Mouse (Mus musculus) kidney, embryonic 15.5 days (tissue): ENCODE measurements at regions not wholly inside any gene's neighbourhood (a gene's known extent, or its start where the extent isn't known, plus 50 kb on each side); places are given as distances from the start of the nearest gene placed in this dataset.

Experiments used
- ATAC-seq: fragments of 200-750 bp; cut with Nextera tagmentation; replicated peaks from 2 replicates; pipeline ENCODE4 v1.8.0; 2017; ENCODE audit warnings: moderate TSS enrichment; ENCODE audit not compliant: low FRiP score
- H3K27ac ChIP-seq: fragments of 300-500 bp; sonication (generic); 2 replicates; pipeline ENCODE4 v1.5.1; 2015; ENCODE audit warnings: mild to moderate bottlenecking, inconsistent platforms
- H3K27me3 ChIP-seq: fragments of 300-500 bp; sonication (generic); 2 replicates; pipeline ENCODE4 v1.6.1; 2015; ENCODE audit warnings: inconsistent platforms
- H3K36me3 ChIP-seq: fragments of 300-500 bp; sonication (generic); 2 replicates; pipeline ENCODE4 v1.6.1; 2015; ENCODE audit warnings: inconsistent platforms
- H3K4me1 ChIP-seq: fragments of 300-500 bp; sonication (generic); 2 replicates; pipeline ENCODE4 v1.6.1; 2015; ENCODE audit warnings: inconsistent platforms
- H3K4me2 ChIP-seq: fragments of 300-500 bp; sonication (generic); 2 replicates; pipeline ENCODE4 v1.6.1; 2015; ENCODE audit warnings: moderate library complexity, mild to moderate bottlenecking, inconsistent platforms
- H3K4me3 ChIP-seq: fragments of 300-500 bp; sonication (generic); replicated peaks from 2 replicates; pipeline ENCODE4 v1.5.1; 2015; ENCODE audit warnings: mild to moderate bottlenecking, inconsistent platforms
- H3K9ac ChIP-seq: fragments of 300-500 bp; sonication (generic); 2 replicates; pipeline ENCODE4 v1.6.1; 2015; ENCODE audit warnings: mild to moderate bottlenecking, inconsistent platforms
- H3K9me3 ChIP-seq: fragments of 300-500 bp; sonication (generic); replicated peaks from 2 replicates; pipeline ENCODE4 v1.6.1; 2016; ENCODE audit warnings: inconsistent platforms
- WGBS: fragments of 180-500 bp; shearing (Covaris S2); methylation state at CpG from one replicate; pipeline ENCODE4 v1.1.7; 2015; ENCODE audit warnings: mixed read lengths; 5-methylcytosine and 5-hydroxymethylcytosine counted together

- no peak overlapping the region for H3K27ac ChIP-seq
- H3K9ac ChIP-seq = no peak overlapping the region
- H3K4me2 ChIP-seq = no peak overlapping the region
- no peaks in the 10 kb centered on the region for H3K9me3 ChIP-seq
- ATAC-seq = no peak
- H3K4me1 ChIP-seq = no peaks in the 10 kb centered on the region
- H3K4me3 ChIP-seq = no peak overlapping the region
- WGBS = 76% methylated on average over 2 of the region's 2 CpGs
- H3K36me3 ChIP-seq = no peaks in the 10 kb centered on the region
- H3K27me3 ChIP-seq = no peaks in the 10 kb centered on the region
Measured at GRCm38 (mm10) chr13:110704261-110704660, 309.4 kb downstream of the Plk2 start.

DNA sequence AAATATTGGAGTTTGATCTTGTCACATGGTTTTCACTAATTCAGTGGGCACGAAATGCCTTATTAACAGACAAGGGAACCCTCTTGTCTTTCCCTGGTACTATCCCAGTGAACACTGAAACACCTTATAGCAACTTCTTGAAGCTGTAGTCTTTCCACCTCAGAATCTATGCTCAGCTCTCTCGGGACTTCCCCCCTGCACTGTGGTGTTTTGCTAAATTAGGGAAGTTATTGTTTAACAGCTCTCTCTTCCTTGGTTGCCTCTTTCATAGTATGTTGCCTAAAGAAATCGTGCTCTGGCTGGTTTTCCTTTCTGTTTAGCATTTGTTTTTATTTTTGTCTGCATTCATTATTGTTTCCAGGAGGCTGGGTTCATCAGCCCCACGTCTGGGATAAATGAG lies 316.0 kb downstream of the Plk2 start:
- 64% methylated on average over 4 of the region's 4 CpGs for WGBS
- no peak for ATAC-seq

GRCm38 (mm10) chr13:110712527-110712926 lies 317.7 kb downstream of the Plk2 start:
- no peak for ATAC-seq
- Histone ChIP-seq H3K9ac (no peak overlapping the region), H3K4me1 (no peaks in the 10 kb centered on the region), H3K27me3 (no peaks in the 10 kb centered on the region), H3K9me3 (no peaks in the 10 kb centered on the region), H3K4me2 (no peak overlapping the region), H3K36me3 (no peaks in the 10 kb centered on the region), H3K4me3 (no peak overlapping the region), H3K27ac (no peak overlapping the region)
- WGBS = 50% methylated on average over 3 of the region's 3 CpGs

More for the DNA sequence above, 316.0 kb downstream of the Plk2 start:
- Histone ChIP-seq H3K27me3 (no peaks in the 10 kb centered on the region), H3K4me1 (no peaks in the 10 kb centered on the region), H3K9ac (no peak overlapping the region), H3K4me3 (no peak overlapping the region), H3K9me3 (no peaks in the 10 kb centered on the region), H3K36me3 (no peaks in the 10 kb centered on the region), H3K4me2 (no peak overlapping the region), H3K27ac (no peak overlapping the region)

DNA sequence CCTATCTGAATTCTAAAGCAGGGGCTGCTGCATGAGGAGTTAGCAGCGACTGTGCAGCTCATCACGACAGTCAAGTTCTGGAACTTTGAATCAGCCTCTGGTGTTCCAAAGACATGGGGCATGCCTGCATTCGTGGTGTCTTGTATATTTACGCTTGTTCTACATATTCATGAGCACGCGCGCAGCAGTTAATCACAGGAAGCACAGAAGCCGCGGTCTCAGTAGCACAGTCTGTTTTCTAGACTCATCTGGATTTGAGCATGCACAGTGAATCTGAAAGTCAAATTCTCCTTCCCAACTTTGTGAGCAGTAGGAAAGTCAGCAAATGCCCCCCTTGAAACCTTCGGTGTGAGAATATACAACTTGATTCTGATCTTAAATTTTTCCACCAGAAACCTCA lies 327.3 kb downstream of the Plk2 start:
- Histone ChIP-seq H3K4me3 (no peak overlapping the region), H3K9ac (no peak overlapping the region), H3K36me3 (no peaks in the 10 kb centered on the region), H3K4me1 (no peaks in the 10 kb centered on the region), H3K27ac (no peak overlapping the region), H3K9me3 (no peaks in the 10 kb centered on the region), H3K27me3 (no peaks in the 10 kb centered on the region), H3K4me2 (no peak overlapping the region)
- ATAC-seq = no peak
- 89% methylated on average over 10 of the region's 10 CpGs for WGBS

GRCm38 (mm10) chr13:110722752-110723151 lies 327.9 kb downstream of the Plk2 start:
- no peaks in the 10 kb centered on the region for H3K4me1 ChIP-seq
- no peak overlapping the region for H3K4me3 ChIP-seq
- H3K36me3 ChIP-seq = no peaks in the 10 kb centered on the region
- H3K9ac ChIP-seq = no peak overlapping the region
- no peaks in the 10 kb centered on the region for H3K9me3 ChIP-seq
- ATAC-seq = no peak
- H3K27ac ChIP-seq = no peak overlapping the region
- no peaks in the 10 kb centered on the region for H3K27me3 ChIP-seq
- H3K4me2 ChIP-seq = no peak overlapping the region
- 79% methylated on average over 6 of the region's 6 CpGs for WGBS

- no peaks in the 10 kb centered on the region for H3K4me1 ChIP-seq
- WGBS = 58% methylated on average over 2 of the region's 2 CpGs
- H3K4me2 ChIP-seq = no peak overlapping the region
- ATAC-seq = no peak
- H3K36me3 ChIP-seq = no peaks in the 10 kb centered on the region
- no peaks in the 10 kb centered on the region for H3K9me3 ChIP-seq
- no peak overlapping the region for H3K4me3 ChIP-seq
- no peak overlapping the region for H3K9ac ChIP-seq
- no peak overlapping the region for H3K27ac ChIP-seq
- H3K27me3 ChIP-seq = no peaks in the 10 kb centered on the region
Measured at GRCm38 (mm10) chr13:110724836-110725235, 330.0 kb downstream of the Plk2 start.

DNA sequence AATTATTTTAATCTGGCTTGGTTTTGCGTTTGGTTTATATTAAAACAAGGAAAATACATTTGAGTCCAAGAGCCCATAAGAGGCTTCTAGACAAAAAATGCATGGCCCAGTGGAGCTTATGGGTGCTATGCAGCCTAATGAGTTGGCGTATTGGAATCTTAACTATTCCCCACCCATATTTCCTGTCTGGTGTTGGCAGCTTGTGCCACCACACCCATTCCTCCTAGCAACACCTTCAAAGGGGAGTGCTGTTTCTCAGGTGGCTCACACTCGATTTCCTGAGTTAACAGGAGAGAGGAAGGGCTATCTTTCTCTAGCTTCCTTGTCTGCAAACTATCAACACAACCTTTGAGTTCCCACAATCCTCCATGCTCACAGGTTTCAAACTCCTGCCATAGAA lies 331.0 kb downstream of the Plk2 start:
- Histone ChIP-seq H3K27me3 (no peaks in the 10 kb centered on the region), H3K4me2 (no peak overlapping the region), H3K9me3 (no peaks in the 10 kb centered on the region), H3K27ac (no peak overlapping the region), H3K9ac (no peak overlapping the region), H3K4me3 (no peak overlapping the region), H3K4me1 (no peaks in the 10 kb centered on the region), H3K36me3 (no peaks in the 10 kb centered on the region)
- ATAC-seq = no peak
- 85% methylated on average over 3 of the region's 3 CpGs for WGBS

- H3K4me3 ChIP-seq = no peak overlapping the region
- no peak for ATAC-seq
- H3K36me3 ChIP-seq = no peaks in the 10 kb centered on the region
- H3K4me2 ChIP-seq = no peak overlapping the region
- no peaks in the 10 kb centered on the region for H3K4me1 ChIP-seq
- WGBS = 50% methylated on average over 5 of the region's 5 CpGs
- no peaks in the 10 kb centered on the region for H3K27me3 ChIP-seq
- no peaks in the 10 kb centered on the region for H3K9me3 ChIP-seq
- H3K27ac ChIP-seq = no peak overlapping the region
- no peak overlapping the region for H3K9ac ChIP-seq
Measured at GRCm38 (mm10) chr13:110735511-110735910, 340.7 kb downstream of the Plk2 start.

GRCm38 (mm10) chr13:110741576-110742206 lies 346.8 kb downstream of the Plk2 start:
- no peak overlapping the region for H3K4me2 ChIP-seq
- H3K9me3 ChIP-seq = no peaks in the 10 kb centered on the region
- no peak overlapping the region for H3K9ac ChIP-seq
- H3K27ac ChIP-seq = no peak overlapping the region
- H3K27me3 ChIP-seq = no peaks in the 10 kb centered on the region
- WGBS = 75% methylated on average over 11 of the region's 11 CpGs
- H3K4me3 ChIP-seq = no peak overlapping the region
- H3K36me3 ChIP-seq = no peaks in the 10 kb centered on the region
- no peaks in the 10 kb centered on the region for H3K4me1 ChIP-seq
- no peak for ATAC-seq

- Histone ChIP-seq H3K27me3 (no peaks in the 10 kb centered on the region), H3K9ac (no peak overlapping the region), H3K27ac (peak overlapping the region; percentile 25; the same call in 1 of the 2 replicates), H3K4me1 (no peaks in the 10 kb centered on the region), H3K9me3 (no peaks in the 10 kb centered on the region), H3K36me3 (no peaks in the 10 kb centered on the region), H3K4me2 (no peak overlapping the region), H3K4me3 (no peak overlapping the region)
- WGBS = 44% methylated on average over 6 of the region's 6 CpGs
- 0 out of 2 replicates have a peak, but pooled peaks have one; percentile 52 for ATAC-seq
Measured at GRCm38 (mm10) chr13:110747223-110747868, 352.5 kb downstream of the Plk2 start.

- 58% methylated on average over 4 of the region's 4 CpGs for WGBS
- ATAC-seq = peak; percentile 86
- Histone ChIP-seq H3K27me3 (no peaks in the 10 kb centered on the region), H3K4me3 (no peak overlapping the region), H3K27ac (no peak overlapping the region), H3K4me1 (no peaks in the 10 kb centered on the region), H3K36me3 (no peaks in the 10 kb centered on the region), H3K9me3 (no peaks in the 10 kb centered on the region), H3K9ac (no peak overlapping the region), H3K4me2 (no peak overlapping the region)
Measured at GRCm38 (mm10) chr13:110752746-110753145, 357.9 kb downstream of the Plk2 start.

DNA sequence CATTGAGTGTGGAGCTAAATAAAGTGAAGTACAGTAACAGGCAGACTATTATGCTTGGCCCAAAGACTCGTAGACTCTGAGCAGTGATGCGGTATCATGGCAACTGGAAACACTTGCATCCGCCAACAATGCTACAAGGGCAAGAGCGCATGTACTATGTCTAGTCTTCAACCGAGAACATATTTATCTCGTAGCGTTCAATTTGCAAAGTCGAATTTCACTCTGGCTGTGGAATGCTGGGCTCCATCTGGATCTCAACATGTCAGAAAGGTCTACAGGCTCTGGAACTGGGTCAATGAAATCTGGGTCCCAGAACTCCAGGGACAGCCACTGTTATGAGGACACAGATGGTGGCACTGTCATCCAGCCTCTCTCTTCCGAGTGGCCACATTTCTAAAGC lies 359.7 kb downstream of the Plk2 start:
- no peak overlapping the region for H3K9ac ChIP-seq
- H3K4me3 ChIP-seq = no peak overlapping the region
- H3K36me3 ChIP-seq = no peaks in the 10 kb centered on the region
- H3K4me1 ChIP-seq = no peaks in the 10 kb centered on the region
- H3K27ac ChIP-seq = no peak overlapping the region
- ATAC-seq = no peak
- WGBS = 87% methylated on average over 9 of the region's 9 CpGs
- no peak overlapping the region for H3K4me2 ChIP-seq
- H3K27me3 ChIP-seq = no peaks in the 10 kb centered on the region
- H3K9me3 ChIP-seq = no peaks in the 10 kb centered on the region

GRCm38 (mm10) chr13:110756877-110757276 lies 362.0 kb downstream of the Plk2 start:
- Histone ChIP-seq H3K36me3 (no peaks in the 10 kb centered on the region), H3K4me1 (no peaks in the 10 kb centered on the region), H3K27me3 (no peaks in the 10 kb centered on the region), H3K9me3 (no peaks in the 10 kb centered on the region), H3K4me3 (no peak overlapping the region), H3K4me2 (no peak overlapping the region), H3K27ac (no peak overlapping the region), H3K9ac (no peak overlapping the region)
- no peak for ATAC-seq
- WGBS = 77% methylated on average over 2 of the region's 2 CpGs
